Mouse (Mus musculus) myocyte (in vitro differentiated cells): ENCODE data around the gene St6galnac4. TPM values are rescaled to one million over a fixed set of nuclear protein-coding genes. Genes with fewer than 3 reads are reported as not detected.

Experiments used
- H3K27me3 ChIP-seq: one replicate; pipeline ENCODE4 v1.6.1; 2011; ENCODE audit not compliant: control insufficient read depth, insufficient read depth, insufficient read length
- H3K36me3 ChIP-seq: one replicate; pipeline ENCODE4 v1.6.1; 2011; ENCODE audit not compliant: control insufficient read depth, insufficient read depth
- H3K4me2 ChIP-seq: one replicate; pipeline ENCODE4 v1.6.1; 2011; ENCODE audit warnings: low read depth, control low read depth
- H3K4me3 ChIP-seq: one replicate; pipeline ENCODE4 v1.5.1; 2011; ENCODE audit warnings: mild to moderate bottlenecking, control low read depth, moderate library complexity
- H3K79me2 ChIP-seq: one replicate; pipeline ENCODE4 v1.6.1; 2011; ENCODE audit not compliant: control insufficient read depth, insufficient read depth
- H3ac ChIP-seq: one replicate; pipeline ENCODE4 v1.6.1; 2011; ENCODE audit not compliant: control insufficient read depth, insufficient read length
- CEBPB ChIP-seq: IDR thresholded peaks from 2 replicates; pipeline ENCODE4 v1.6.1; 2011; ENCODE audit warnings: mild to moderate bottlenecking, moderate library complexity; ENCODE audit not compliant: poor library complexity, insufficient read depth, severe bottlenecking
- E2F4 ChIP-seq: IDR thresholded peaks from one replicate; pipeline ENCODE4 v1.6.1; 2011; ENCODE audit warnings: mild to moderate bottlenecking, control low read depth, moderate library complexity; ENCODE audit not compliant: insufficient read depth
- MAX ChIP-seq: IDR thresholded peaks from one replicate; pipeline ENCODE4 v1.6.1; 2011; ENCODE audit warnings: low read depth, mild to moderate bottlenecking, control low read depth
- MYOD1 ChIP-seq, 3 experiments: IDR thresholded peaks; one replicate each; pipeline ENCODE4 v1.6.1; 2011; ENCODE audit warnings: control low read depth in 2 of 3, low read depth in 2 of 3, mild to moderate bottlenecking in 2 of 3, moderate library complexity in 1 of 3; ENCODE audit not compliant: insufficient read length in 2 of 3, control insufficient read depth in 1 of 3
- MYOG ChIP-seq, 3 experiments: IDR thresholded peaks; one replicate each; pipeline ENCODE4 v1.6.1; 2011; ENCODE audit warnings: control low read depth in 2 of 3, low read depth in 2 of 3, mild to moderate bottlenecking in 2 of 3; ENCODE audit not compliant: insufficient read length in 2 of 3, control insufficient read depth in 1 of 3, insufficient read depth in 1 of 3
- POLR2A ChIP-seq: IDR thresholded peaks from one replicate; pipeline ENCODE4 v1.6.1; 2011; ENCODE audit warnings: low read depth, mild to moderate bottlenecking, control low read depth, moderate library complexity; ENCODE audit not compliant: insufficient read length
- POLR2AphosphoS2 ChIP-seq: IDR thresholded peaks from one replicate; pipeline ENCODE4 v1.6.1; 2011; ENCODE audit warnings: low read depth, control low read depth; ENCODE audit not compliant: insufficient read length
- REST ChIP-seq: IDR thresholded peaks from one replicate; pipeline ENCODE4 v1.6.1; 2011; ENCODE audit warnings: mild to moderate bottlenecking, control low read depth, moderate library complexity; ENCODE audit not compliant: insufficient read depth, insufficient read length
- SRF ChIP-seq: IDR thresholded peaks from one replicate; pipeline ENCODE4 v1.6.1; 2011; ENCODE audit warnings: low read depth; ENCODE audit not compliant: control insufficient read depth, insufficient read length
- TCF12 ChIP-seq: IDR thresholded peaks from one replicate; pipeline ENCODE4 v1.6.1; 2011; ENCODE audit warnings: mild to moderate bottlenecking, control low read depth; ENCODE audit not compliant: poor library complexity, insufficient read depth, severe bottlenecking
- TCF3 ChIP-seq: IDR thresholded peaks from one replicate; pipeline ENCODE4 v1.6.1; 2011; ENCODE audit warnings: low read depth, control low read depth; ENCODE audit not compliant: insufficient read length
- USF1 ChIP-seq: IDR thresholded peaks from one replicate; pipeline ENCODE4 v1.6.1; 2011; ENCODE audit warnings: low read depth, mild to moderate bottlenecking, control low read depth, moderate library complexity
- polyA plus RNA-seq: library from polyadenylated mRNA; unstranded; fragments of >200 nt; fragmentation: generic; extraction: Trizol; gene quantifications from one replicate; pipeline ENCODE4 v1.2.1, GENCODE M21; 2012; ENCODE audit warnings: missing spikeins

St6galnac4 gene
- polyA plus RNA-seq, 1 experiment = 75.4 TPM

DNA sequence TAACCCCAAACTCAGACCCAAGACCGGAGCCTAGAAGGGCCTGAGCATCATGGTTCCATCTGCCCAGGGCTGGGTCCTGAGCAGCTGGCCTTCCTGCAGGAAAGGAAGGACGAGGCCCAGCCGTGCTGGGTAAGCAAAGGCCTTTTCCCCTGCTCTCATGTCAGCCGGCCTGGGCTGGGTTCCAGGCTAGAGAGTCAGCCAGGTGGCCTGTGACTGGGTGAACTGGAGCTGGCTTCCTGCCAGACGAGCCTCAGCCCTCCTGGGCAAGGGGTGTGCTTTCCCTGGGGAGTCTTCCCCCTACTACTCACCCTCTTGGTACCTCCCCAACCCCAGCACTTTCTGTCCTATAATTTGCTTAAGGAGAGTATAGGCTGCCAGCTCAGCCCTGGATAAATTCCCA lies 18.7 kb upstream of the St6galnac4 start:
- no peaks in the 10 kb centered on the region for H3K36me3 ChIP-seq
- H3K27me3 ChIP-seq = no peaks in the 10 kb centered on the region
- no peak overlapping the region for H3K4me3 ChIP-seq
- TF ChIP-seq SRF (no peak), USF1 (no peak), TCF12 (no peak), MAX (no peak), CEBPB (no peak), E2F4 (no peak), TCF3 (no peak), MYOD1 (IDR thresholded peaks at IDR 0.05; ENCODE audit: control insufficient read depth in 1 of 3, insufficient read length in 2 of 3, low read depth in 2 of 3) (no peak), MYOG (IDR thresholded peaks at IDR 0.05; ENCODE audit: control insufficient read depth in 1 of 3, insufficient read depth in 1 of 3, insufficient read length in 2 of 3, low read depth in 2 of 3) (no peak), POLR2A (no peak), POLR2AphosphoS2 (no peak), REST (no peak)
- peaks cover 21% of the 10 kb centered on the region for H3K79me2 ChIP-seq
- no peak overlapping the region for H3ac ChIP-seq
- H3K4me2 ChIP-seq = no peak overlapping the region

DNA sequence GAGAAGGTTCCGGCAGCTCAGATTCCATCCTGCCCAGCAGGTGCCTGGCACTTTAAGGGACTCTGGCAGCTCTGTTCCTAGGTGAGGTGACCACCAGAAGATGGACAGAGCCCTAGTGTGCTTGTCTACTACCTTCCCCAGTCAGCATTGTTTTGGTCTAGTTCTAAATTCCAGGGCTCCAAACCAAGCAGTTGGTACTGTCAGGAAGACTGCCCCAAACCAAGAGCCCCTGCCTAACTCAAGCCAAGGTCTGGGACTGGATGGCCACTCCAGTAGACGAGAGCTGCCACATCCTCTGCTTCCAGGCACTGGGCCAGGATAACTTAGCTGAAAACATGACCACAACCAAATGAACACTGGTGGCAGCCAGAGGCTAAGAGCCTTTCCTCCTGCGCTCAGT lies 18.0 kb upstream of the St6galnac4 start:
- H3K27me3 ChIP-seq = no peaks in the 10 kb centered on the region
- H3ac ChIP-seq = no peak overlapping the region
- H3K4me3 ChIP-seq = no peak overlapping the region
- peaks cover 21% of the 10 kb centered on the region for H3K79me2 ChIP-seq
- no peak overlapping the region for H3K4me2 ChIP-seq
- TF ChIP-seq TCF12 (no peak), SRF (no peak), POLR2A (no peak), USF1 (no peak), MYOG (IDR thresholded peaks at IDR 0.05; ENCODE audit: control insufficient read depth in 1 of 3, insufficient read depth in 1 of 3, insufficient read length in 2 of 3, low read depth in 2 of 3) (no peak), MAX (no peak)
- H3K36me3 ChIP-seq = no peaks in the 10 kb centered on the region

DNA sequence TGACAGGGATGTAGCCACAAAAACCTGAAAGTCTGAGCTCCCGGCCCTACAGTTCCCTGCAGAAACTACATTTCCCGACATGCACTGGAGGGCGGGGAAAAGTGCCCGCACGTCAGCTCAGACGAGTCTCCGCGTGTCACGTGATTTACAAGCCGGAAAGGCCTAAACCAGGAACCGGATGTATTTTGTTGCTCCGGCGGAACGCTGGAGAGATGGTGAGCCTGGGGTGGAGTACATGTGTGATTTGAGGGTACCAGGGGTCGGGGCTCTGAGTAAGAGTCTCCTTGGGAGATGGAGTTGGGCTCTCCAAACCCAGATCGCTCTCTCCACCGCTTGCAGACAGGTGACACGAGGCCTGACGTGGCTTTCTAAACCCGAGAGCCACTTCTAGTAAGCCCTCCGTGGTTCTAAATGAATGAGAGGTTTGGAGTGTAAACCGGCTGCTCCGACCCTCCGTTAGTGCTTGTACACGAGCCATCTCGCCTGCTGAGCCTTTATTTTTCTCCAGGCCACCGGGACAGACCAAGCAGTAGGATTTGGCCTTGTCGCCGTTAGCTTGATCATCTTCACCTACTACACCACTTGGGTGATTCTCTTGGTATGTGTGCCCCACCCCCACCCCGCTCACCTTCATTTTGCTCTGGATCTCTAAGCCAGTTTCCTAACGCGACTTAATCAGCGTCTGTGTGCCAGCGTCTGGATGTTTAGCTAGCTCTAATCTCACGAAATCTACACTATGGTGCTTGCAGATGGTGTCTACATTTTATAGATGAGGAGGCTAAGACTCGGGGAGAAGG lies 16.0 kb upstream of the St6galnac4 start, which contains the start of gene Dpm2:
Gene Dpm2, plus strand, starts transcription at position 161 of the 797 bp plus-strand sequence.
- peak within 1 kb of the TSS; percentile 84 for H3K4me3 ChIP-seq
- TF ChIP-seq REST (no peak), USF1 (peak; percentile 98), POLR2A (peak; percentile 73), POLR2AphosphoS2 (peak; percentile 84), SRF (peak; percentile 71)

DNA sequence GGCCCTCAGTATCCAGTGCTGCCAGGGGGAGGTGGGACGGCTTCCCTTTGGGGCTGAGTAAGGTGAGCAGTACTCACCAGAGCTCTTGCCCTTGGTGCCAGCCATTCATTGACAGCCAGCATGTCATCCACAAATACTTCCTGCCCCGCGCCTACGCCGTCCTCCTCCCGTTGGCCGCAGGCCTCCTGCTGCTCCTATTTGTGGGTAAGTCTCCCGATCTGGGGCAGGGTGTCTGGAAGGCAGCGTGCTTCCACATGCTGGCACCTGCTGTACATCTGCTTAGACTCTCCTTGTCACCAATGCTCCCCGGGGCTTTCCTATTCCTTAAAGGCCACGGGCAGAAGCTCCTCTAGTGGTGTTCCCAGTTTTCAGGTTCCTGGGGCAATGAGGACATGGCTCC lies 14.7 kb upstream of the St6galnac4 start:
- Histone ChIP-seq H3K27me3 (no peaks in the 10 kb centered on the region), H3K36me3 (no peaks in the 10 kb centered on the region), H3K79me2 (peaks cover 21% of the 10 kb centered on the region), H3K4me3 (peak overlapping the region; percentile 84), H3K4me2 (peak overlapping the region; percentile 83), H3ac (no peak overlapping the region)
- TF ChIP-seq POLR2AphosphoS2 (no peak), CEBPB (no peak), USF1 (no peak), MYOG (IDR thresholded peaks at IDR 0.05; ENCODE audit: control insufficient read depth in 1 of 3, insufficient read depth in 1 of 3, insufficient read length in 2 of 3, low read depth in 2 of 3) (no peak), MYOD1 (IDR thresholded peaks at IDR 0.05; ENCODE audit: control insufficient read depth in 1 of 3, insufficient read length in 2 of 3, low read depth in 2 of 3) (no peak), REST (no peak), TCF12 (no peak), MAX (no peak), E2F4 (no peak), TCF3 (no peak), POLR2A (no peak), SRF (no peak)

More for the DNA sequence above, 16.0 kb upstream of the St6galnac4 start, which contains the start of gene Dpm2:
- peak within 1 kb of the TSS; percentile 11 for H3ac ChIP-seq
- H3K36me3 ChIP-seq = no peaks in the 10 kb centered on the region
- H3K27me3 ChIP-seq = no peaks in the 10 kb centered on the region
- H3K79me2 ChIP-seq = peaks cover 21% of the 10 kb centered on the region
- peak within 1 kb of the TSS; percentile 83 for H3K4me2 ChIP-seq

DNA sequence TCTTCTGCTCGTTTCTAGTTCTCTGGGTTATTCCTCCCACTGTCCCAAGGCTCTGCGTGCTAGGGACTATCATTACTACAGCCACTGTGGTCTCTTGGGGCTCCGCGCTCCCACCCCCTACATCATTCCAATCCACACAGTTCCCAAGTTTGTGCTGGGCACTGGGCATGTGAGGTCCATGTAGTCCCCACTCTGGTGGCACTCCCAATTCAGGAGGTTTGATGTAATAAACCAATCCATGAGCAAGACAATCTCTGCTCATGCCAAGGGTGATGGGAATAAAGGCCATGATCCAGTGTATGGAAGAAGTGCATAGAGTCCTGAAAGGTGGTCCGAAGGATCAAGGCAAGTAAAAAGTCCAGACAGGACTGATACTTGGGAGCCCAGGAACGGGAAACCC lies 12.4 kb upstream of the St6galnac4 start, which contains the start of gene Pip5kl1:
Gene Pip5kl1, plus strand, starts transcription at position 301 of the 400 bp plus-strand sequence.
- no peak within 1 kb of the TSS for H3ac ChIP-seq
- H3K79me2 ChIP-seq = peaks cover 21% of the 10 kb centered on the region
- no peak within 1 kb of the TSS for H3K4me3 ChIP-seq
- TF ChIP-seq REST = no peak
- TF ChIP-seq MYOG (IDR thresholded peaks at IDR 0.05; ENCODE audit: control insufficient read depth in 1 of 3, insufficient read depth in 1 of 3, insufficient read length in 2 of 3, low read depth in 2 of 3) = no peak
- peak; percentile 30 for TF ChIP-seq POLR2AphosphoS2
- H3K27me3 ChIP-seq = no peaks in the 10 kb centered on the region
- H3K4me2 ChIP-seq = peak within 1 kb of the TSS; percentile 4
- H3K36me3 ChIP-seq = no peaks in the 10 kb centered on the region
